Mouse (Mus musculus) embryo, embryonic 9.5 days (tissue): ENCODE results near the gene Grid1.

Experiments used
- DNase-seq: peaks from one replicate; pipeline ENCODE4 v3.0.0-alpha.2; 2017; ENCODE audit errors: extremely low spot score

The Grid1 gene

DNA sequence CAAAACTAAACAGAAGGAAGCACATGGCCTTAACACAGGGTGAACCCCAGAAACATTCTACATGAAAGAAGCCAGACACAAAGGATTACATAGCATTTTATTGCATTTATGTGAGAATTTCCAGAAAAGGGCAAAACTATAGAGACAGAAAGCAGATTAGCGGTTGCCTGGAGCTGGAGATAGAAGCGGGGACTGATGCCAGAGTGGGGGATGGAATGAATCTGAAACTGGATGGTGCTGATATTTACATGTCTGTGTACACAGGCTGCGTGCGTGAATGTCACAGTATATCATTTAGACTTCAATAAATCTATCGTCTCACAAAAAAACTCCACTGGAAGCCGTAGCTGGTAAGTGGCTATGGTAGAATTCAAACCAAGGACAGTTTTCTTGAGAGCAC is 96.4 kb downstream of the Grid1 start:
- no peak for DNase-seq

DNA sequence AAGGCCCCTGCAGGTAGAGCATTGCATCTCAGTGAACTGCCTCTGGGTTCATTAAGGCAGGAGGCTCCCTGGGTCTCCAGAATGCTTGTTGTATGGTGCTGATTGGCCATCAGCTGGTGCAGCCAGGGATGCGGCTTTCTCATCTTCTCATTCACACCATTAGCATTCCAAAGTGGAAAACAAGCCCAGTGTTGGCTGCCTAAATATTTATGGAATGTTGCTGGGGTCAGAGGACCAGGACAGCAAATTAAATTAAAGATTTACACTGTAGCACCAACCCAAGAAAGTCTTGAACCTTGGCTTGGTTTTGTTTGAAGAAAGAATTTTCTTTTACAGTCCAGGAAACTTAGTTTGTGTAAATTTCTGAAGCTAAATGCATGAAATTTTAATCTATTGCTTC is 97.2 kb downstream of the Grid1 start:
- no peak for DNase-seq

DNA sequence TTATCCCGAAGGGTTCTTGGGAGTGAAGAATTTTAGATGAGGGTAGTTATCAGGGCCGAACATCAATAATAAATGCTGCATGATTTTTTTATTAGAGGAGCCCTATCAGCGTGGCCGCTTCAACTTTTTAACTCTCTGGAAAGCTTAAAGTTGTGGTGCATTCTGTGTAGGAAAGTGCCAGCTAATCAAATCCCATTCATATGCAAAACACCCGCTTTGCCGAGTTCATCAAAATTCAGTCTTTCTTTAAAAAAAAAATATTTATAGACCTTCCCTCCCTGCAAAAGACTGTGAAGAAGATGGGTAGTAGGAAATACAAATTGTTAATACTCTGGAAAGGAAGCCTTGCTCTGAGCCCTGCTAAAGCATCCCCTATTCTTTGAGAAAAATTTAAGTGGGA is 99.3 kb downstream of the Grid1 start:
- no peak for DNase-seq

DNA sequence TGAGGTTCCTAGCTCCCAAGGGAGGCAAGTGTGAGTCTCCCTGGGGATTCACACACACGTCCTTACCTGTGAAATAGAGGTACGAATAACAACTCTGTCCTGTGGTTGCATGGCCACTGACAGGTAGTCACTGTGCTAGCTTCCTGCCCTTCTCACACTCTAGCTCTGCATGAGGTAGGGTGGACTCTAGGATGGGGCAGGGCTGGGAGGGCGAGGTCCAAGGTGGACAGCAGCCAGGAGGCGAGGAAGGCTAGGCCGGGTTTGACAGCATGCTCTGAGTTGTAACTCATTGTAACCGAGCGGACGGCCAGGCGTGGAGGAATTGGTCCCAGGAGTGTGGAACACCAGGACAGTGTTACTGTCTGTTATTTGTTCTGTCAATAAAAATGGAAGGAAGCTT is 101.4 kb downstream of the Grid1 start:
- DNase-seq: no peak

DNA sequence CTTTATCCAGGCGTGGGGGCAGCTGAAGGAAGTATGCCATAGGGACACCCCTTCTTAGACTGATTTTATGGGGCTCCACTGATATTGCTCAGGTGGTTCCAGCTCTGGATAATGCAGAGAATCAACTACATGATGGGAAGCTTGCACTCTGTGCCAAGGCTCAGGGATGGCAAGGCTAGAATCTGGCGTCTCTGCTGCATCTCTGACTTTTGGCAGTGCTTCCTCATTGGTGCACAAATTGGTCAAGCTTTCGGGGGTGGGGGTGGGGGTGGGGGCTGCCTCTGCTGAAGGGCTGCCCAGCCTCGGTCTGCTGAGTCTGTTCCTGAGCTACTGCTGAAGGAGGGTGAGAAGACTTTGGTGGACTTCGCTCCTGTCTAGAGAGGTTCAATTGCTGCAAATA is 105.1 kb downstream of the Grid1 start:
- DNase-seq: no peak

DNA sequence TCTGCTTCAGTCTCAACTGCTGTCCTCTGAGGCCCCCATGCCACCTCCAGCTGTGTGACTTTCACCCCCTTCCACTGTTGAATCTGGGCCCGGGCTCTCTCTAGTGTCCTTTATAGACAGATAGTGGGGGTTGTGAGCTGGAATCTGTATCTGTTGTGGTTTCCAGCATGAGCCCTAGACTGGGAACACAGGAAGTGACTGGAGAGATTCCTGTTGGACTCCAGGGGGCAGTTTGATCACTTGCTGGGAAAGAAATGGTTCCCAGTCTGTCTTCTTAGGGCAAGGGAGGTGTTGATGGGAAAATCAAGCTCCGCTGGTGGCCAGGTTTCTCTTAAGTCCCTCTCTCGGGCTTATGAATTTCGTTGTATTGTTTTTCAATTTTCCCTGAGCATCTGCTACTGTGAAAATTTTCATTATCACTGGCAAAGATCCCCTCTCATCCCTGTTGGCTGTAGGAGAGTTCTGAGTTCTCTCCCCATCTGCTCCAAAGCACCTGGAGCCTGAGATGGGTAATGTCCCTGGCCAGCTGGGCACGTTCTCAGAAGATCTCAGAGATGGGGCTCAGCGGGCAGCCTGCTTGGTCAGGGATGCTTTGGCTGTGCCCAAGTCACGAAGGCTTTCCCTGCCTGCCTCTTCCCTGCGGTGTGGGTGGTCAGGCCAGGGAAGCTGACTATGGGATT is 110.3 kb downstream of the Grid1 start:
- DNase-seq: no peak

DNA sequence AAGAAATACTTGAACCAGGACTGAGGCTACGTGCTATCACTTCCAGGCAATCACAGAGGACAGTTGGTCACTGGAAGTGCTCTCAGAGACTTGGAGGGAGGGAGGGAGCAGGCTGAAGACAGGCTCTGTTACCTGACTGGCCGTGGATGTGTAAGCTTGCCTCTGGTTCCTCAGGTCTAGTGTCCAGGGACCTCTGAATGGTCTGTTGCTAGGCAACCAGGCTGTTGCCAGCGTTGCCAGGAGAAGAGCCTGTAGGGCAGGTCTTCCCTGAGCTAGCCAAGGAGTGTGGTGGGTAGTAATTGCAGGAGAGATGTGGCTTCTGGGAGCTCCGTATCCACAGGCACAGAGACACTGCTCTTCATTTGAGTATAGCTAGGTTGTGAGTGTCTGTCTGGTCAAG is 113.3 kb downstream of the Grid1 start:
- DNase-seq: no peak

DNA sequence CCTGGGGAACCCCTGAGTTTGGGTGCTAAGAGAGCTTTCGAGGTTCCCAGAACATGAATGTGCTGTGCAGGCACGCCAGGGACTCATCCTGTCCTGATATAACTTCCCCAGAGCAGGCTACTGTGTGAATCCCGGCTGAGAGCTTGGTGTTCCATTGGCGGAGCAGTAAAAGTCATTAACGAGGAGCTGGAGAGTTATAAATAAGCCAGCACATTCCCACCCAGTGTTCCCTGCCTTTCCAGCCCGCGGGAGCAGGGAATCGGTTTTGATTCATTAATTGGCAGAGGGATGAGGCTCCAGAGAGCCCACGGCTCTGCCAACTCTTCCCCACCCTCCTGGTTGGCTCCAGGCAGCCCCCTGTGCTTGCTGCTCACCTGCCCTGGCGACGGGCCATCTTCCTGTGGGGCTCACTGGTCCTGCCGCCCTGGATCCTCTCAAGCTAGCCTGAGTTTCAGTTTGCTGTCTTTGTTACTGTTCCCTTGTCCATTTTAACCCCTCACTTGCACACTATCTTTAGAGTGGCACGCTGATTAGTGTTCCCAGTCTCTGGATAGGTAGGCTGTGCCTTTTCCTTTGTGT is 116.4 kb downstream of the Grid1 start:
- DNase-seq: no peak

DNA sequence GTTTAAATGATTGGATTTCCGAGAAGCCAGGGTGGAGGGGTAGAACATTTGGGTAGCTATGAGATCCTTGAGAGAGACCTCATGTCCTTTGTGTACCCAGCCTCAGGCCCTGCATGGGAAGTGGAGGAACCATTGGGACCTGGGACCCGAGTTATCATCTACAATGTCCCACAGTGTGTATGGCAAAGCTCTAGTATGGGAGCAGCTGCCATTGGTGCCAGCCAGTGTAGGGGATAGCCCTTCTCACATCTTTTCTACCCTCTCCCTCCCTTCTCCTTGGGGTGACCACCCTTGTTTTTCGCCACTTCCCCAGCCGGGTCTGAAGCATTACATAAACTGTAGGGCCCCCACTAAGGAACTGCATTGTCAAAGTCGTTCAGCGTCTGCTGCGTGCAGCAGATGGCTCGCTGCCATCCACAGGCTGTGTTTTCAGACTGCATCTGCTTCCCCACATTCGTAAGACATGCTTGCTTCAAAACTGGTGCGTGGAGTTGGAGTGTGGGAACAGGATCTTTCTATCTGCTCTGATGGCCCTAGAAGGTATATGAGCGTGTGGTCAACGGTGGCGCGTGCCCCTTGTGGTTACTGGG is 124.6 kb downstream of the Grid1 start:
- DNase-seq: no peak

DNA sequence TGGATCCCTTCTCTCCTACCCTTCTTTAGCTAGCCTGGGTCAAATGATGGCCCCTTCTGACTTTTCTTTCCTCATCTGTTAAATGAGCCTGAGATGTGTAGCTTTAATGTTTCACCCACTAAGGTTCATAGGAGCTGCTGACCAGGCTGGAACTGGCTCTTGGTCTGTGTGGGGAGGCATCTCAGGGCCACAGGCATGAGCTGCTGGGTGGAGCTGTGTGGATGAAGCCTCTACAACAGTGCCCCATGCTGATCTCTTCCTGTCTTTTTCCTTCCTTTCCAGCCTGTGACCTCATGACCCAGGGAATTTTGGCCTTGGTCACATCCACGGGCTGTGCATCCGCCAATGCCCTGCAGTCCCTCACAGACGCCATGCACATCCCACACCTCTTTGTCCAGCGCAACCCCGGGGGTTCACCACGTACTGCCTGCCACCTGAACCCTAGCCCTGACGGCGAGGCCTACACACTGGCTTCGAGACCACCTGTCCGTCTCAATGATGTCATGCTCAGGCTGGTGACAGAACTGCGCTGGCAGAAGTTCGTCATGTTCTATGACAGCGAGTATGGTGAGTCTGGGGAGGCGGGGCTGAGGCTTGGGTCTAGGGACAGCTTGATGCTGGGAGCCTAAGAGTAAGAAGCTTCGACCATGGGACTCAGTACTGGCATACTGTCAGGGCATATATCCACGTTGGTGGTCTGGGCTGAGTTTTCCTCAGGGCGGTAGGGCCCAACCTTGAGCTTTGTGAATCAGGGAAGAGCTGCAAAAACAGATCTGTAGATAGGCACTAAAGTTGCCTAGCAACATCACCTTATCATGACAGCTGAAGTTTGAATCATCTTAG is 125.8 kb downstream of the Grid1 start:
- no peak for DNase-seq

DNA sequence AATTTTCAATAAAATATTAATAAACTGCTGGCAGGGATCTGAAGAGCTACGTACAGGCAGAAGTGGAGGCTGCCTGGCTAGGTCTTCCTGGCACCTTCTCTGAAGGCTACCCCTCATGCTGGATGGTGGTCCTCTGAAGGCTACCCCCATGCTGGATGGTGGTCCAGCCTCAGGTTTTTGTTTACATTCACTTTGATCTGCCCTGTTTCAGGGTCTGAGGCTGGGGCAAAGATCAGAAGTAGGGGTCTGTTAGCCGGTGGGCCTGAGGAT is 126.3 kb downstream of the Grid1 start:
- no peak for DNase-seq

DNA sequence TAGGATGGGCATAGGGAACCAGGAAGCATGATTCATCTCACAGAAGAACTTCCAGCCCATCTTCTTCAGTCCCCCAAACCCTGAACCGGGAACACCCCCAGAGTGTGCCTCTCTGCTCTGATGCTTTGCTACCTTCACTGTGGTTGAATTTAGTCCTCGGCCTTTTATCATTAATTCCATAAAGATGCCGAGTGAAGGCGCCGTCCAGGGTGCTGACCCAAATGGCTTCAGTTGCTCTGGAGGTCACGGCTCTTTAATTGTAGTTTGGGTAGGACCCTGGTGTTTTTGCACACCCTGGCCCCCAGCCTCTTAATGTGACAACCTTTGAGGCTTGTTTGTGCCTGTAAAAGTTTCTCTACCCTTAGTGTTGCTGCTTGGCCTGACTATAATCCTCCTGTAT is 128.3 kb downstream of the Grid1 start:
- no peak for DNase-seq

DNA sequence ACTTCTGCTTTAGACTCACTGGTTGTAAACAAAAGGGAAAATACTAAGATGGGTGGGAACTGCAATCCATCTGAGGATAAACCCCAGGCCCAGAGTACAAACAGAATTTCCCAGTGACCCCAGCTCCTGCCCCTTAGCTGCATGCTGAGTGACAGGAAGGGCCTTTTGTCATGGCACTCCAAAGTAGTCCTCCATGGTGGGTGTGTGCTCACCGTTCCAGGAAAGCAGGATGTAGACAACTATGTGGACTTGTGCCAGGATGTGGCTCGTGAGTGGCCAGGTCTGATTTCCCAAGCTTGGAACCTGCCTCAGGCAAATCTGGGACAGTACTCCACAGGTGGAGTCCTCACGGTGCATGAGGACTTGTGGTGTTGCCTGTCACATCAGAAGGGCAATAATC is 132.4 kb downstream of the Grid1 start:
- no peak for DNase-seq

DNA sequence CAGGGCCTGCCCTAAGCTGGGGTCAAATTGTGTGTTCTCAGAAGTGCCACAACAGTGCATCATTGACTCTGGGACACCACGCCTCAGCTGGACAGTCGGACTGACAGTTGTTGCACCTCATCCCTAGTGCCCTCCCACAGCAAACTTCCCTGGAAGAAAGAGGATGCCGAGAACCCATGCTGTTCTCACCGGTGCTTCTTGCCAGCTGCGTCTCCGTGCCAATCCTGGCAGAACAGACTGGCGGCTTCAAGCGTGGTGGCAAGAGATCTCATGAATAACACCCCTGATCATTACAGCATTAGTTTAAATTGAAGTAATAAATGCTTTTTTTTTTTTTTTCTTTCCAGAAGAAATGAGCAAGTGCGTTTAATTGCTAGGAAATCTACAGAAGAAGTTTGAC is 133.7 kb downstream of the Grid1 start:
- no peak for DNase-seq

DNA sequence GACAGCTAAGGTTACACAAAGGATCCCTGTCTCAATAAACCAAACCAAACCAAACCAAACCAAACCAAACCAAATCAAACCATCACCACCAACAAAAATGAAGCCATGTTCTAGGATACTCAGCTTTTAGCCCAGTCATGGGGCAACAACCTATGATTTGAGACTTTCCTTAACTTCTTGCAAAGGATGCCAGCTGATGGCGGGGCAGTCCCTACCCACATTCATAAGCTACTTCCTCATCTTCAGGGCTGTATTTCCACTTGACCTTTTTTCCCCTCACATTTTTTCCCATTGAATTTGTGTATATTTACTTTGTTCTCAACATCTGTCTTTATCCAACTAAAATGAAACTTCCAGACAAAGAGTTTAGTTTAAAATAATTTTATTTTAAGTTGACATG is 135.8 kb downstream of the Grid1 start:
- DNase-seq: no peak

DNA sequence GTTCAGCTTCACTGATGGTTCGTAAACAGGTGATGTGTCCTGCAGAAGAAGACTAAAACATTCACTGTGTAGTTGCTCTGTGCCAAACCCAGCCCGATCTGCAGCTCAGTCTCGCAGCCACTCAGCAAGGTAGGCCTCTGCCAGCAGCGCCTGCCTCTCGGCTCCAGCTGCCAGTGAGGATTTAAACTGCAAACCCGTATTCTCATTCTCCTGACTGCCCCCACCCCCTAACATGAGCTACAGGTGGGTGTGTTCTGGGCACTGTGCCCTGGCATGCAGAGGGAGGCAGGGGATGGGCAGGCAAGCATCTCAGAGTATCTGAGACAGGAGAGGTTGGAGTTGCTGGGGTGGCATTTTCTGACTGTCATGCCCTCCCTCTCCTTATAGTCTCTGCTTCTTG is 140.3 kb downstream of the Grid1 start:
- DNase-seq: no peak

DNA sequence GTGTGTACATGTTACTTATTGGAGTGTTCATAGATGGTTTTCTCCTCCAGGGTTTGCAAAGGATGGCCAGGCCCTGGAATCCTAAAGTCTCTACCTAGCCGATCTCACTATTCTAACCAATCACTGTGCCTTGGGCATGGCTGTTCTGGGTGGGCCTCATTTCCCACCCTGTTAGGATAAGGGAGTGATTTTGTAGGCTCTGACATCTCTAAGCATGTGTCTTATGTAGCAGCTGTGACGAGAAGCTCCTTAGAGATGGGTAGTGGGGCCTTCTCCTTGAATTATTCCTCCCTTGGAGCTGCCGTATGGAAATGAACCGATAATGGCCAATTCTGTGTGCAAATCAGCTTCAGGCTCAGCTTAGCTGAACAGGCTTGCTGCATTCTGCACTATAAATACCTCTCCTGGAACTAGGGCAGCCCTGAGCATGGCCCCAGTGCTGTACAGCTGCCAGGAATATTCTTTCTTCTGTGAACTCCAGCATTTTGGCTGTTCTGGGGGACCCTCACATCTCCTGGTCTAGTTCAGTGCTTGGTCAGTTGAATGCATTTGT is 143.8 kb downstream of the Grid1 start:
- no peak for DNase-seq

DNA sequence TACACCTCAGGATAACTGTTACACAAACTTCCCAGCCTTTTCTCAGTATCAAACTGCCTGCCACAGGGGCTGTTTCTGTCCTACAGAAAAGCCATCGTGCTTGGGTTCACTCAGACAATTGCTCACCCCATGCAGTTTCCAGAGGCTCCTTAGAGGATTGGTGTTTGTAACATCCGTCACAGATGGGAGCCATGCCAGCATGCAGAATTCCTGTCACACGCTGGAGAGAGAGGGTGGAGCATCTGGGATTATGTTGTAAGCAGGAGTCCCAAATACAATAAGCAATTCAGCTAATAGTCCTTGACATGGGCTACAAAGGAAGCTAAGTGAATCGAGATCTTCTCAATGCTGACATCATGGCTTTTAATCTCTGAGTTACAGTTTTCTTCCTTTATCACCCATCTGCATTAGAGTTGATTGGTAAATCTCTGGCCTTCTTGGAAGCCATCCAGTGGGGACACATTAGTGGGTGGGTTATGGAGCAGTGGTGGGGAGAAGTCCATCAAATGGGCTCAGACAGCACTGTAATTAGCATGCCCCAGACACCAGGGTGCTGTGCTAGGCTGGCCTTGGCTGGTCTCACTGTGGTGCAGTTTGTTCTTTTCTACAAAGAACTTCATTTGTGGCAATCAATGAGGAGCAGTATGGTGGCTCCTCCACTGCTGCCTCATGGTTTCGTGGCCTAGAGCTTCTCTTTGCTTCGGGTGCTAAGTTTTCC is 149.4 kb downstream of the Grid1 start:
- no peak for DNase-seq

DNA sequence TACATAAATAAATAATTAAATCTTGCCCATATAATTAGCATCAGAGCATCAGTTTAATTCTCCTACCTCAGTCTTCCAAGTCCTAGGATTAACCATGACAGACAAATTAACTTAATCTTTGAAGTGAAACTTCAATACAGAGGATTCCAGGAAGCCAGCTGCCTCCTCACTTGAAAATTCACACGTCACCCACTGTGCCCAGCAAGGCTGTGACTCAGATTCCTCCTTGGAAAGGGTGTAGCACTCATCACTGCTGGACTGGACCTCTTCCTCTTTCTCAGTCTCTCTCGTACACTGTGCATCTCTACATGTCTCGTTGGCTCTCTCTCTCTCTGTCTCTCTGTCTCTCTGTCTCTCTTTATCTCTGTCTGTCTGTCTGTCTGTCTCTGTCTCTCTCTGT is 153.0 kb downstream of the Grid1 start:
- DNase-seq: no peak

DNA sequence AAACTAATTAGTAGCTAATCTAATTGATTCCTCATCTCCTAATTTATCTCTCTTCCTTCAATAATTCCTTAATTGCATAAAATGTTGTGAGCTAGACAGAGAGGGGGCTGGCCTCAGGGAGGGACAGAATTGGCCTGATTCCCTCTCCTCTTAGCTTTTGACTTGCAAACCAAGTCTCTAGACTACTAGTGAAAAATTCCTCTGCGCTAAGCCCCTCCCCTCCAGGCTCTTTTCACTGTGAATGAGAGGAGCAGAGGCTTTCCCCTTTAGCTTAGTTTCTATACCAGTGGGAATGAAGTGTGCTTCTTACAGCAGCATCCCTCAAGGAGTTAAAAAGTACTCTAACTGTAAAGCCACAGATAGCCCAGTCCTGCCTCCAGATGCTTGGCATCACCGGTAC is 160.8 kb downstream of the Grid1 start:
- no peak for DNase-seq

DNA sequence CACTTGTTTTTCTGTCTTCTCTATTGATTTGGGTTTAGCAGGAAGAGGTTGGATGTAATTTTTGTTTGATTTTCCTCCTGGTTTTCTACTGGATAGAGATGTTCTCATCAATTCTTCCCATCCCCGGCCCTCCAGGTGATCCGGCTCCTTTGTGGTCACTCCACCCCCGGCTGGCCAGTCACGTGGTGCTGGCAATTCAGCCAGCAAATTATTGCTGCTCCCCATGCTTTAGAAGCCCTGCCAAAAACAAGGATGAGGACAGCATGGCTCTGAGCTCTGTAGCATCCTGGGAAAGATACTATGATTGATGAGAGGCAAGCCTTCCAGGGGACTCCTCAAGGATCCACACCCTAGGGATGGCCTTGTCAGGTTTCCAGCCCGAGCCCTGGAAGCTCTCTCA is 169.2 kb downstream of the Grid1 start:
- no peak for DNase-seq

DNA sequence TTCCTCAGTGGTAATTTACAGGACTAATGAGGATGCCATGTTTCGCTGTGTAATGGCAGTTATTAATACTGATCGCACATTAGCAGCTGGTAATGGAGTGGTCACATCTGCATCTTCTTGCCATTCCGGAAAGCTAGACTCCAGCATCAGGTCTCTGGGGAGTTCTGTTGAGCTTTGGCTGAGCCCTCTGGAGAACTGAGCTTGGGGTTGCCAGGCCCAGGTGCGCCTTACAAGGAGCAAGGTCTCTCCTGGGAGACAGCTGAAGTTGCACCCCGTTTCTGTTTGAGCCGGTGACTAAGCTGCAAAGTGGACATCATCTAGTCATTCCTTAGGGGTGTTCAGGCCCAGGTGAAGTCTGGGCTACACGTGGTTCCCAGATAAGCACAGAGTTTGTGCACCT is 186.8 kb downstream of the Grid1 start:
- DNase-seq: no peak
